Mouse (Mus musculus) ES-CJ7 (cell line): ENCODE measurements around the gene Baz1a.
A peak's percentile ranks its signal among the peaks of the same experiment; 100 is the strongest.
"Not testable (repeated sequence)": the region's sequence is repeated elsewhere in the genome, so short reads cannot be mapped to it uniquely, and the experiment has no call there.

Source experiments
- DNase-seq: peaks from one replicate; pipeline ENCODE4 v3.0.0; 2011; ENCODE audit warnings: low read depth, low spot score

Baz1a gene

DNA sequence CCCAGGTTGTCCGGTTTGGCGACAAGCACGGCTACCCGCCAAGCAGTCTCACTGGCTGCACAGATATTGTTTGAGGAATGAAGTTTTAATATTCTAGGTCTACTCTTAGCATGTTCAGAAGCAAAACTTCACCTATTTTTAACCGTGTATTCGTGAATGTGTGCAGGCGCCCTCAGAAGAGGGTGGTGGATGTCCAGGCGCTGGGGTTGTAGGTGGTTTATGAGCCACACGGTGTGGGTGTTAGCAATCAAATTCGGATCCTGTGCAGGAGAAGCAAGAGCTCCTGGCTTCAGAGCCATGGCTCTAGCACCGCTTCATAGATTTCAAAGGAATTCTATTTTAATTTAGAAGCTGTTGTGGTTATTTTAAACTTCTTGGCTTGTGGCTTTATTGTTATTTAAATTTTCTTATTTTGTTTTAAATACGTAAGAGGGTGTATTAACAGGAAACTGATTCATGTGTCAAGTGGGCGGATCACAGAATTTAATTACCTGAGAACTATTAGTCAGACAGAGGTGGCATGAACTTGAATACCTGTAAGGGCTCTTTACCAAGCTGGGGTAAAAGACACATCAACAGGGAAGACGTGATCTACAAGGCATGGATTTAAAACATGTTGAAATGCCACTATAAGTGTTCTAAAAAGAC is 6.7 kb downstream of the Baz1a start:
- DNase-seq = no peak

DNA sequence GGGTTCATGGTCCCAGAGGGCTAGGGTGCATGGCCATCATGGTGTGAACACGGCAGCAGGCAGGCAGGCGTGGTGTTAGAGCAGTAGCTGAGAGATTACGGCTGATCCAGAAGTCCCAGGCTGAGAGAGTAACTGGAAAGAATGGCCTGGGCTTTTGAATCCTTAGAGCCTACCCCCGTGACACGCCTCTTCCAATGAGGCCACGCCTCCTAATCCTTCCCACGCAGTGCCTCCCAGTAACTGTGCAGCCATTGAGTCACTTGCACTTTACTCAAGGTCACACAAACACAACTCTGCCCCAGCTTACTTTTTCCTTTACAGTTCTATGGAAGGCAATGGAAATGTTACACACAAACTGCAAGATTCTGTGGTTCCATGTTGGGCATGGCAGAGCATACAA is 8.1 kb downstream of the Baz1a start:
- DNase-seq = no peak

DNA sequence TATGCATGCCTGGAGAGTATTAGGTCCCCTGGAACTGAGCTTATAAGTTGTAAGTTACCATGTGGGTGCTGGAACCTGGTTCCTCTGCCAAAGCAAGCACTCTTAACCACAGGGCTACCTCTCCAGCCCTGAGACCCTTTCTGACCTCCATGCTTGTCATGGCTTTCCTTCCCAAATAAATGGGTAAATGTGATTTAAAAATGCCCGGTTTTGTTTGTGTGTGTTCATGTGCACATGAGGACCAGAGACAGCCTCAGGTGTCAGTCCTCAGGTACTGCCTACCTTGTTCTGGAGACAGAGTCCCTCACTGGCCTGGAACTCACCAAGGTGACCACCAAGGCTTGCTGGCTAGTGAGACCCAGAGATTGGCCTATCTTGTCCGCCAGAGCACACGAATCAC is 9.8 kb downstream of the Baz1a start:
- no peak for DNase-seq

DNA sequence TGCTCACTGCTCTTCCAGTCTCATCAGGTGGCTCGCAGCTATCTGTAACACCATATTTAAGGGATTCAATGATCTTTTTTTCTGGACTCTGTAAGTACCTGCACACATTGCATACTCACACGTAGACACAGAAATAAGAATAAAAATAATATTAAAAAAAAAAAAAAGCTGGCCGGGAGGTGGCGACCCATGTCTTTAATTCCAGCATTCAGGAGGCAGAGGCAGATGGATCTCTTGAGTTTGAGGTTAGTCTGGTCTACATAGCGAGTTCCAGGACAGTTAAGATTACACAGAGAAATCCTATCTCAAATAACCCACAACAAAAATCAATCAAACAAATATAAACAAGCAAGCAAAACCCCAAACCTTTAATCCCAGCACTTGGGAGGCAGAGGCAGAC is 10.3 kb downstream of the Baz1a start:
- no peak for DNase-seq

DNA sequence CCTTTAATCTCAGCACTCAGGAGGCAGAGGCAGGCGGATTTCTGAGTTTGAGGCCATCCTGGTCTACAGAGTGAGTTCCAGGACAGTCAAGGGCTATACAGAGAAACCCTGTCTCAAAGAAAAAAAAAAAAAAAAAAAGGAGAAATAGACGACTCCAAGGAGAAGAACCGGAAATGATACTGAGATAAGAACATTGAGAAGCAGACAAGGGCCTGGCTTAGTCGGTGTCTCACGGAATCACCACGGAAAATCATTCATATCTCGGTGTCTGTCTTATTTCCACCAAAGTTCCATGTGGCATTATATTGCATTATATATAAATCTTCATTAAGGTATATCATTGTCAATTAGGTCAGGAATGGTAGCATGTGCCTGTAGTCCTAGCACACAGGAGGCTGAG is 11.6 kb downstream of the Baz1a start:
- not testable (repeated sequence) for DNase-seq

DNA sequence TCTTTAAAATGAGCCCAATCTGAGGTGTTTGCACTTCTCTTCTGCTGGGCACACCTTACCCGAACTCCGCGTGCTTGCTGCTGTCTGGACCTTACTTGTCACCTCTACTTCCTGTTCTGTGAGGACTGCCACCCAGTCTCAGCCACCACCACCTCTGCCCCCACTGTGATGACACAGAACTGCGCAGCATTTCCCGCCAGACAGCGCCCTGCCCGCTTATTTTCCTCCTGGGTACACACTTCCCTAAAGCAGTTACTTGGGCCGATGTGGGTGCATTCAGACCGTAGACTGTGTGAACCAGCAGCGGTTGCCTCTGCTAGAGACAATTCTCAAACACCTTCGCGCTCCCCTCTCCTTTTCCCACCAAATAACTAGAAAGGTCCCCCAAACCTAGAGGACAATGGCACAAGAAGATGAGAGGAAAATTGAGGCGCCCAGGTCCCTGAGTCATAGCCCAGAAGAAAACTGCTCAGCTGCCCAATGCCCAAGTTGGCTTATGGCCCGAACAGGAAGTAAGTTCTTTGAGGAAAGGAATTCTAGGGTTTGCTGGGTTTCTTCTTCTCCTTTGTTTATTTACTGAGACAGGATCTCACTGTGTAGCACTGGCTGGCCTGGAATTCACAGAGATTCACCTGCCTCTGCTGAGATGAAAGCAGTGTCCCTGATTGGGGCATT is 15.0 kb downstream of the Baz1a start:
- no peak for DNase-seq

DNA sequence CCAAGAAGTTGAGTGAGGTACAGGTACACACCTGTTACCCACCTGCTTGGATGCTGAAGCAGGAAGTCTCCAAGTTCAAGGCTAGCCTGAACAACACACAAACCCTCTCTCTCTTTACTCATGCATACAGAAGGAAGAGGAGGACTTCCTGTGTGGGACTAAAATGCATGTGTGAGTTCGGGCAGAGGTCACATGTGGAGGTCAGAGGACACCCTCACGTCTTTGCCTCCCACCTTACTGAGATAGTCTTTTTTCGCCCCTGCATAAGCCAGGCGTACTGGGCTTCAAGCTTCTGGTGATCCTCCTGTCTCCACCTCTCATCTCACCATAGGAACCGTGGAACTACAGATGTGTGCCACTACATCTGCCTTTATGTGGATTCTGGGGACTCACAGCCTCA is 15.7 kb downstream of the Baz1a start:
- DNase-seq = no peak

DNA sequence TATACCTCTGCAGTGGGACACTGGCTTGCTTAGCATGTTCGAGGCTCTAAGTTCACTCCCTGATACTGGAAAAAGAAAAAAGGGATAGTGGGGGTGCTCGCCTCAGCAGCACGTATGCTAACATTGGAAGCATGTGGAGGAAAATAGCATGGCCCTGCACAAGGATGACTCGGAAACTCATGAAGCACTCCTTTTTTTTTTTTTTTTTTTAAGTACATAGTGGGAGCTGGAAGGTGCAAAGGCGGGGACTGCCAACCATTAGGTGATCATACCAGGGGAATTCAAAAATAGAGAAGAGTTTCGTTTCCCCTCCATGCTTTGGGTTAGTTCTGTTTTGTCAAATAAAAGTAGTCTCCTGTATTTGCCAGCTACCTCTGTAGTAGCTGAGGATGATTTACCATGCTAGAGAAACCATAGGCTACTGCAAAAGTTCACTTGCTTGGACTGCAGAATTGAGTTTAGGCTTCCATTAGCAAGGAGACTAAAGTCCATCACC is 17.1 kb downstream of the Baz1a start:
- no peak for DNase-seq

DNA sequence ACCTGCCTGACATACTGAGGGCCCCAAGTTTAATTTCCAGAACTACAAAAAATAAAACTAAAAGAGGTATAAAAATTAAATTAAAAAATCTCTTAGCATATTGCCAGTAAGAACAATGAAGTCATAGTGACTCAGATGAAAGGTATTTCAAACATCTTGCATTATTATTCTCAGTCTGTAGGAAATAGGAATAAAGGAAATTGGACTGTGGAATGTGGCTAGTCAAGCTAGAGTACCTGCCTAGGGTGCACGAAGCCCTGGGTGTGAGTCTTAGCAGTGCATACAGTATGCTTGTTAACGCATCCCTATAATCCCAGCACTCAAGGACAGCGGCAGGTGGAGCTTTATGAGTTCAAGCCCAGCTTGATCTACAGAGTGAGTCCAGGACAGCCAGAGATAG is 18.2 kb downstream of the Baz1a start:
- DNase-seq = no peak

DNA sequence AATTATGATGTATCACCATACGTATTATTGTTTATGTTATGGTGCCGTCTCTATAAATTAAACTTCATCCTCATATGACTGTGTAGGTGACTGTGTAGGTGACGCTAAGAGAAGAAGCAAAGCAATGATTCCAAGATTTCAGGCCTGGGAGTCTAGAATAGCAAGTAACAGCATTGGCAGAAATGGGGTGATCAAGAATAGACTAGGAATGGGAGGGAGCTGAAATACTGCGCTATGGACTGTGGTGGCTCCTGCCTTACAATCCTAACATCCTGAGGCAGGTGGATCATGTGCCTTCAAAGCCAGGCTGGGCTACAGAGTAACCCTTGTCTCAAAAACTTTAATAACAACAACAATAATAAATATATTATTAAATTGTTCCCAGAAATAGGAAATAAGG is 19.7 kb downstream of the Baz1a start:
- no peak for DNase-seq

DNA sequence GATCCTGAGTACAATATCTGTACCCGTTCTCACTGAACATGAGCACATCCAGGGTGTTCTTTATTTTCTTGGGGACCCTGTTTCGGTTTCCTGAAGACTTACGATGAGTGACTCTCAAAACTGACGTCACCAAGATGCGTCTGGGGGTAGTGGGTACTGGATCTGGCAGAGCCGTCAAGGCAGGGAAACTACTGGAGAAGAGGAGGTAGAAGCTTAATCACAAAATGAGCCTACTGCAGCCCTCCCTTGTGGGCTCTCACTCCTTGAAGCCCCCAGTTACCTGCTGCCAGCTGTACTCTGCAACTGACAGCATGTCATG is 20.1 kb downstream of the Baz1a start:
- no peak for DNase-seq

DNA sequence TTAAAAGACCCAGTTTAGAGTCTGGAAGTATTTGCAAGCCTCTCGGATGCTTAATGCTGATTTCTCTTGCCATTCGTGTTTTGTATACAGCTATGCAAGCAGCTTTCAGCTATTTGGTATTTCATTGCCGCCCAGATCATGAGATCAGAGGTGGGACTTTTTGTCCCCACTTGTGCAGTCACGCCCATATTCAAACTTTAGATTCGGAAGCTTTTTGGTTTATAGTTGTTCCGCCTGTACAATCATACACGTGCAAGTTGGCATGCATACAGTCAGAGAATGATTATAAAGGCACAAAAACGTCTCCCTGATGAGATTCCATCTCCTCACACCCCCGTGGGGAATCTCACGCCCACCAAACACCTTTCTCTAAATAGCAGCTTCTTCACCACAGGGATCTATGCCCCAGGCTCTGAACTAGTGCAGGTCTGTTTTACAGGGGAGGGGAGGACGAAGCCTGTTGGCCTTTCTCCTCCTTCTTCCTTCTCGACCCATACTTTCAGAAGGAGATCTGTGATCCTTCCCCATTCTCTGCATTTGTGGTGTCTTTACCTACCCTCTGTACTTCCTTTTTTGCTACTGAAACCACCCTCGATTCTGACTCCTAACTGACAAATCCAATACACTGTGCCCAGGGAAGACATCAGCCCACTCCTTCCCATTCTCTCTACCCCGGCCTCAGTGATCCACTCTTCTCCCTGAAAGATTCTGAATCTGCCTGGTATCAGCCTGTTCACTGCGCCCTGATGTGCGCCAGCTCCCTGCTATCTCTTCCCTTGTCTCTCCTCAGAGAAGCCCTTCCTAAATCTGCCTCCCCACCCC is 20.7 kb downstream of the Baz1a start:
- DNase-seq = no peak

DNA sequence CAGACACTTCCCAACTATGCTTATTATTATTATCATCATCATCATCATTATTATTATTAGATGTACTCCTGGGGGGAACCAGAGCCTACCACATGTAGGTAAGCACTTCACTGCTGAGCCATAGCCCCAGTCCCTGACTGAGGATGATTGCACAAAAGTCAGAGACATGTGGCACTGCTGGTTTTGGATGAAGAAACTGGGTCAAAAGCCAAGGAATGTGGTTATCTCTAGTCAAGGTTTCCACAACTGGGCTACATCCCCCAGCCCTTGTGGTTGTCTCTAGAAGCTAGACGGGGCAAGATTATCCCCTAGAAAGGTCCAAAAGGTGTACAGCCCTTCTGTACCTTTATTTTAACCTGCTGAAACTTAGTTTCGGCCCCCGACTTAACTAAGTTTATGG is 21.3 kb downstream of the Baz1a start:
- no peak for DNase-seq

DNA sequence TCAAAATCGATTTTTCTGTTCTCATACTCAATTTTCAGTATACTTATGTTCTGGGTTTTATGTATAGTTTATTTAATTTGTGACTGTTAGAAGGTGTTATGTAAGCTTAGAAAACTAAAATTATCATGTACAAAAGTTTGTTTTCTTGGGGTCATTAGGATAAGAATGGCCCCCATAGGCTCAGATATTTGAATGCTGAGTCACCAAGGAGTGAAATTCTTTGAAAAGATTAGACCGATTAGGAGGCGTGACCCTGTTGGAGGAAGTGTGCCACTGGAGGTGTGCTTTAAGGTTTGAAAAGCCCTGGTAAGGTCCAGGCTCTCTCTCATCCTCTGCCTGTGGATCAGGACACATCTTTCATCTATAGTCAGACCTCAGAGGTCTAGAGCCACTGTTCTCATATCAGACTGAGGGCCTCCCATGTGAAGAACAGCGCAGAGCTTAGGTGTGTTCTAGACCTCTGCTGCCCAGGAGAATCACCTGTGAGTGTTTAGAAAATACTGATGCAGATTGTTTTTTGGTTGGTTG is 25.8 kb downstream of the Baz1a start:
- DNase-seq = peak; percentile 38

DNA sequence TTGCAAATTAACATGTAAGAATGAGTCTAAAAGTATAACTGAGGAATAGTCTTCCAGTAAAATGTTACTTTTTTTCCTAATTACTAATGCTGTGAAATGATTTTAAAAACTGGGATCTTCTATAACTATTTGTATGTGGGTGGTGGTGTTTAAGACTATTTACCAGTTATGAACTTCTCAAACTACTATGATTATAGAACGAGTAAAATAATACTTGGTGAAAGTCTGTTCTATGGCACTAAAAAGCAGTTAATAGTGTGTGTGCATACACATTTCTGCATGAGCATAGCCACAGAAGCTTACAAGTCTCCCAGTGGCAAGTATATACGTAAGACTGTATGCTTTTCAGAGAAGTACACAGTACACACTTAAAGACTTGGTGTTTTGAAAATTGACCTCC is 27.0 kb downstream of the Baz1a start:
- DNase-seq = no peak

DNA sequence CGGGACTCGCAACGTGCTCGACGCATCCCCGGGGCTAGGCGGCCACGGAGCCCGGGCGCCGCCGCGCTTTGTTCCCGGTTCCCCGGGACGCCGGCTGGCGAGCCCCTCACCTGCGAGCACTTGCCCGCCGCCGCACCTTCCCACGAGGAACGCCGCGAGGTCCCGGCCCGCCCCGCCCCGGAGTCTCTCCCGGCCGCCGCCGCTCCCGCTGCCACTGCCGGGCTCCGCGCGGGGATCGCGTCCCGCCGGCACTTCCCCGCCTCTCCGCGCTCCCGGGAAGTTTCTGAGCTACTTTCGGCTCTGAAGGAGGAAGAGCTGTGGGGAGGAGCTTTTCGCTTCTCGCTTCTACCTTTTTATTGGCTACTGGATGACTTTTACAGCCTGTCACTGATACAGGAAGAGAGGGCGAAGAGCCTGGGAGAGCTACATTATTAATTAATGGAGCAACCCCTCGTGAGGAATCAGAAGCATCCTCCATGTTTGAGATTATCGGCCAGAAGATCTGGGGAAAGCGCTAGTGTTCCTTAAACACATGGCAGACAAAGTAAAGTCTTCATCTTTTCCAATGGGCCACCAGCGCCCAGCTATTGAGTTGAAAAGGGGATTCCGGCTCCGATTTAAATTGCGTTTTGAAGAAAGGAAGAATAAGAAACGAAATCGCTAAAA is 28.0 kb downstream of the Baz1a start, which contains the start of gene Gm20403:
Gene Gm20403, minus strand, starts transcription at position 478 of the 666 bp plus-strand sequence.
- peak; percentile 82 for DNase-seq

DNA sequence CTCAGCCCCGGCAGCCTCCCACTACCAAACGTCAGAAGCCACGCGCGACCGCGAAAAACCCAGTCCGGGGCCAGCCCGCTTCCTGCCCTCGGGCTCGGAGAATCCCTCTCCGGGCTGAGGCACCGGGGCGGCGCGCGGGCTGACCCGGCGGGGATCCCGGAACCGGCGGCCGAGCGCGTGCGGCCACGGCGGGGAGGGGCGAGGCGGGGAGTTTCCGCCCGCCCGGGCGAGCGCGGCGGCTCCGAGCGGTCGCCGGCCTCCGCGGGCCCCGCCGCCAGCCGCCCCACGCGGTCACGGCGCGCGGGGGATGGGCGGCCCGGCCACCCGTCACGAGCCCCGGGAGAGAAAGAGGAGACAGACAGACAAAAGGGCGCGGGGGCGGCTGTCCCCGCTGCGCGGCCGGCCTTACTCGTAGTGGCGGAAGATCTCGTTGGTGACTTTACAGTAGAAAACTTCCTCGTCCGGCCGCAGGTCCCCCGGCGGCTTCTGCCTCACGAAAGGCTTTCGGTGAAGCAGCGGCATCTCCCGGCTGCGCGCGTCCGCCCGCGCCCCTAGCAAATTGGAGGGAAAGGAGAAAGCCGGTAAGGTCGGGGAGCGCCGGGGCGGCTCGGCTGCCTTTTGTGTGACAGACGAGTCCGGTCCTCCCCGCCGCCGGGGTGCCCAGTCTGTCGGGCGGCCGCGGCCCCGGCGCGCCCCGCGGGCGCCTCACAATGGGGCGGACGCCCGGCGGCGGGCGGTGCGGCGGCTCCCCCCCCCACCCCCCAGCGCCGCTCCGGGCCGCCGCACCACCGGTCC is 28.7 kb downstream of the Baz1a start:
- peak; percentile 31 for DNase-seq

DNA sequence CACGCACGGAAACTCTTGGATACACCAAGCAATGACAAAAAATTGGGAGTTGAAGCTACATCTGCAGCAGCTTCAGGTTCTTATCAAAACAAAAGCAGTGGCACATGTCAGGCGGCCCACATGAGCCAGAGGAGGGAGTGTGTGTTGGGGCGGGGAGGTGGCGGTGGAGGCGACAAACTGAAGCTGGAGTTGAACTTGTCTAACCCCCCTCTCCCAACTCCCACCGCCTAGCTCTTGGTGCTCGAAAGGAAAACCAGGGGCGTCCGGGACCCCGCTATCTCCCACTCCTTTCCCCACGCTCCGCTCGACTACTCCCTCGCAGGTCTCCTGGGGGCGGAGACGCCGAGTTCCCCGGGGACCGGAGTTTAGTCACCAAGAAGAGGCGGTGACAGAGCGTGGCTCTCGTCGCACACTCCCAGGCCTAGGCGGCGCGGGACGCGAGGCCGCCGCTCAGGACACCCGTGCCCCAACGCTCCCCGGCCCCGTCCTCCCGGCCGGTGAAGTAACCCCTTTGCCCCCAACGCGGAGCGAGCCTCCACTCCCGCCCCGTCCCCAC is 29.4 kb downstream of the Baz1a start:
- peak; percentile 49 for DNase-seq

DNA sequence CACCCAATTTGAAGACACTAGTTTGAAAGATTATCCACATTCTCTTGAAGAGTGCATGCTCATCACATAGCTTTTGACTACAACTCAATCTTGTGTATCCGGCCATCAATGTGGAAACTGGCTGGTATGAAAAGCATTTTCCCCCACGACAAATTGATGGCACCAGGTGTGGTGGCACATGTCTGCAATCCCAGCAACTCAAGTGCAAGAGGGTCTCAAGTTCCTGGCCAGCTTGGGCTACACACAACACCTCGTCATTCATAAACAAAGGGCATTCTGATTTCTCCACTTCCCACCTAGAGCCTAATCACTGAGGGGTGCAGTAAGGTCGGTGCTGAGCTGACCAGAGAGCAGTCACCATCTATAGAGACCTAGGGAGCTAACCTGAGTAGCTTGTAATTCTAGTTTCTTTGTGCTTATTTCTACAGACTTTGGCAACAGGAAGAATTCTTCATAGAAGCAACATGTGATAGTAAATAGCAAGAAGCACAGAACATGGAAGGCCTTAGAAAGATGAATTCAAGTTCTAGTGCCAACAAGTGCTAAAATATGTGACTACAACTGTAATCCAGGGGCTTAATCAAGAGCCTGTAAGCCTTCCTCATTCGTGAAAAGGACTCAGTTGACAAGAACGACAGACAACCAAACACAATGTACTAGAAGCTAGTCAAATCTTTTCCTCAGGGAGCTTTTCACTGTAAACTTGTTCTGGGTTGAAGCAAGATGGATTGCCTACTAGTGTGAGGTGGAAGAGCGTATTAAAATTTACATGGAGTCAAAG is 31.0 kb downstream of the Baz1a start:
- no peak for DNase-seq

DNA sequence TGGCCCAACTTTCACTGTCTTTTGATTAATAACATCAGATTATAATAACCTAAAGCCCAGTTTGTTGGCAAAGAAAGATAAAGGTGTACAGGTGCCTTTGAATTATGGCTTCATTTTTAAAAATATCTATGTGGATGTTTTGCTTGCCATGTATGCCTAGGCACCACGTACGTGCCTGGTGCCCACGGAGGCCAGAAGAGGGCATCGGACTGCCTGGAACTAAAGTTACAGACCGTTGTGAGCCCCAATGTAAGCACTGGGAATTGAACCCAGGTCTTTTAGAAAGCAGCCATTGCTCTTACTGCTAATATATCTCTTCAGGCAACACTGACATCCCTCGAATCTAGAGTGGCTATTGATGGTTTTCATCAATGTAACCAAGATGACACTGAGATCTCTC is 32.2 kb downstream of the Baz1a start:
- DNase-seq = no peak
